Mouse (Mus musculus) adrenal gland, postnatal 4 days (tissue): ENCODE measurements at regions not wholly inside any gene's neighbourhood (a gene's known extent, or its start where the extent isn't known, plus 50 kb on each side); places are given as distances from the start of the nearest gene placed in this dataset.

Experiments used
- DNase-seq, 2 experiments: peaks; one replicate each; pipeline ENCODE4 v3.0.0; 2021 to 2022; ENCODE audit warnings: low spot score in 2 of 2, mixed read lengths in 2 of 2

- no peak for DNase-seq
Measured at GRCm38 (mm10) chr1:194208034-194209000, 409.7 kb upstream of the Plxna2 start.

- no peak for DNase-seq
Measured at GRCm38 (mm10) chr1:194197516-194197915, 420.5 kb upstream of the Plxna2 start.

- DNase-seq = no peak
Measured at GRCm38 (mm10) chr1:194182293-194182692, 435.7 kb upstream of the Plxna2 start.

GRCm38 (mm10) chr1:194161469-194161868 lies 456.5 kb upstream of the Plxna2 start:
- no peak for DNase-seq

- DNase-seq = no peak
Measured at GRCm38 (mm10) chr1:194160761-194161461, 457.1 kb upstream of the Plxna2 start.

- DNase-seq = no peak
Measured at GRCm38 (mm10) chr1:194157268-194157667, 460.8 kb upstream of the Plxna2 start.

- no peak for DNase-seq
Measured at GRCm38 (mm10) chr1:194148416-194149364, 469.3 kb upstream of the Plxna2 start.

- DNase-seq = no peak
Measured at GRCm38 (mm10) chr1:194117631-194118360, 500.2 kb upstream of the Plxna2 start.

- no peak for DNase-seq
Measured at GRCm38 (mm10) chr1:194114399-194114798, 503.6 kb upstream of the Plxna2 start.

- DNase-seq = no peak
Measured at GRCm38 (mm10) chr1:194111931-194112330, 506.1 kb upstream of the Plxna2 start.

GRCm38 (mm10) chr1:194109172-194110071 lies 508.6 kb upstream of the Plxna2 start:
- DNase-seq = no peak

- DNase-seq = no peak
Measured at GRCm38 (mm10) chr1:194108132-194108531, 509.9 kb upstream of the Plxna2 start.

GRCm38 (mm10) chr1:194107271-194107938 lies 510.6 kb upstream of the Plxna2 start:
- no peak for DNase-seq

- no peak for DNase-seq
Measured at GRCm38 (mm10) chr1:194089918-194090548, 528.0 kb upstream of the Plxna2 start.

GRCm38 (mm10) chr1:194058512-194058911 lies 559.5 kb upstream of the Plxna2 start:
- no peak for DNase-seq

- no peak for DNase-seq
Measured at GRCm38 (mm10) chr1:194056544-194056943, 561.5 kb upstream of the Plxna2 start.

GRCm38 (mm10) chr1:194049746-194050351 lies 568.2 kb upstream of the Plxna2 start:
- DNase-seq = no peak
